Comparison of ENCODE assay signal across 13 mouse cellular contexts in genomic region chr6:44204477-44204876, GRCm38 (mm10).
"Had no signal": no experiment of that assay in that cellular context is flagged by ENCODE, and none has a peak within 500 bp of the region (broad histone marks: within the 10 kb centered on the region; RNA-seq: fewer than 3 reads in every experiment).

No protein-coding gene starts in this region.

- H3K9ac ChIP-seq: liver, embryonic 13.5 days; midbrain, embryonic 15.5 days; neural tube, embryonic 13.5 days had no signal

- H3K27me3 ChIP-seq: liver, embryonic 13.5 days; midbrain, embryonic 15.5 days; neural tube, embryonic 13.5 days had no signal

- H3K27ac ChIP-seq: kidney, postnatal 0 days; liver, embryonic 13.5 days; midbrain, embryonic 15.5 days; neural tube, embryonic 13.5 days had no signal

- H3K36me3 ChIP-seq: liver, embryonic 13.5 days; midbrain, embryonic 15.5 days; neural tube, embryonic 13.5 days had no signal

- ATAC-seq: midbrain, embryonic 15.5 days had no signal

- DNase-seq: kidney, adult 2 months; kidney, postnatal 25 days; liver, embryonic 13.5 days; lung, adult 2 months; lung, postnatal 14 days; lung, postnatal 4 days; retina, postnatal 1 day; right cerebral cortex, postnatal 25 days; thymus, postnatal 25 days had no signal

- H3K4me2 ChIP-seq: liver, embryonic 13.5 days; midbrain, embryonic 11.5 days; midbrain, embryonic 15.5 days; neural tube, embryonic 13.5 days had no signal

- H3K9me3 ChIP-seq: liver, embryonic 13.5 days; midbrain, embryonic 15.5 days; neural tube, embryonic 13.5 days had no signal

- H3K4me1 ChIP-seq: liver, embryonic 13.5 days; midbrain, embryonic 15.5 days; neural tube, embryonic 13.5 days had no signal

- H3K4me3 ChIP-seq: liver, embryonic 13.5 days; midbrain, embryonic 15.5 days; neural tube, embryonic 13.5 days had no signal
